Mouse (Mus musculus): ENCODE results near the gene Ehd1.

Gene Ehd1

GRCm38 (mm10) chr19:6333761-6334595 is 57.5 kb downstream of the Ehd1 start:
- DNase-seq (ENCODE audit: low spot score) = no peak

- DNase-seq (ENCODE audit: low spot score) = peak; percentile 97
Observed at GRCm38 (mm10) chr19:6334673-6335457, 58.3 kb downstream of the Ehd1 start, which contains the start of gene Men1. Gene Men1, plus strand, starts transcription at chr19:6334979.

GRCm38 (mm10) chr19:6335458-6335827 is 58.9 kb downstream of the Ehd1 start:
- no peak for DNase-seq (ENCODE audit: low spot score)

GRCm38 (mm10) chr19:6336920-6337319 is 60.4 kb downstream of the Ehd1 start:
- no peak for DNase-seq (ENCODE audit: low spot score)

- no peak for DNase-seq (ENCODE audit: low spot score)
Observed at GRCm38 (mm10) chr19:6338171-6338570, 61.6 kb downstream of the Ehd1 start.

- no peak for DNase-seq (ENCODE audit: low spot score)
Observed at GRCm38 (mm10) chr19:6338716-6339115, 62.2 kb downstream of the Ehd1 start.

- DNase-seq (ENCODE audit: low spot score) = no peak
Observed at GRCm38 (mm10) chr19:6339191-6339590, 62.7 kb downstream of the Ehd1 start.

- no peak for DNase-seq (ENCODE audit: low spot score)
Observed at GRCm38 (mm10) chr19:6339890-6340504, 63.5 kb downstream of the Ehd1 start.

- DNase-seq (ENCODE audit: low spot score) = peak; percentile 81
Observed at GRCm38 (mm10) chr19:6340524-6341452, 64.3 kb downstream of the Ehd1 start, which contains the start of gene Map4k2. Gene Map4k2, plus strand, starts transcription at chr19:6341135.

GRCm38 (mm10) chr19:6341453-6342077 is 65.0 kb downstream of the Ehd1 start:
- no peak for DNase-seq (ENCODE audit: low spot score)

- no peak for DNase-seq (ENCODE audit: low spot score)
Observed at GRCm38 (mm10) chr19:6342276-6342933, 65.9 kb downstream of the Ehd1 start.

GRCm38 (mm10) chr19:6343066-6343925 is 66.8 kb downstream of the Ehd1 start:
- no peak for DNase-seq (ENCODE audit: low spot score)

GRCm38 (mm10) chr19:6343996-6344395 is 67.5 kb downstream of the Ehd1 start:
- DNase-seq (ENCODE audit: low spot score) = no peak

GRCm38 (mm10) chr19:6346023-6346422 is 69.5 kb downstream of the Ehd1 start:
- no peak for DNase-seq (ENCODE audit: low spot score)

GRCm38 (mm10) chr19:6346661-6347060 is 70.1 kb downstream of the Ehd1 start:
- no peak for DNase-seq (ENCODE audit: low spot score)

- DNase-seq (ENCODE audit: low spot score) = no peak
Observed at GRCm38 (mm10) chr19:6347615-6348014, 71.1 kb downstream of the Ehd1 start.

- no peak for DNase-seq (ENCODE audit: low spot score)
Observed at GRCm38 (mm10) chr19:6348717-6349116, 72.2 kb downstream of the Ehd1 start.

- no peak for DNase-seq (ENCODE audit: low spot score)
Observed at GRCm38 (mm10) chr19:6349215-6349983, 72.9 kb downstream of the Ehd1 start.
